Mouse (Mus musculus) embryonic fibroblast, embryonic 13.5 days (primary cell): ENCODE data around the gene Gtf2i.

Experiments
- CTCF ChIP-seq: IDR thresholded peaks from 2 replicates; pipeline ENCODE4 v1.5.1; 2011; ENCODE audit warnings: mild to moderate bottlenecking, control low read depth, low read length, moderate library complexity, borderline replicate concordance; ENCODE audit not compliant: insufficient read depth
- POLR2A ChIP-seq: IDR thresholded peaks from 2 replicates; pipeline ENCODE4 v1.6.1; 2011; ENCODE audit warnings: low read depth, mild to moderate bottlenecking, control low read depth, low read length, moderate library complexity

DNA sequence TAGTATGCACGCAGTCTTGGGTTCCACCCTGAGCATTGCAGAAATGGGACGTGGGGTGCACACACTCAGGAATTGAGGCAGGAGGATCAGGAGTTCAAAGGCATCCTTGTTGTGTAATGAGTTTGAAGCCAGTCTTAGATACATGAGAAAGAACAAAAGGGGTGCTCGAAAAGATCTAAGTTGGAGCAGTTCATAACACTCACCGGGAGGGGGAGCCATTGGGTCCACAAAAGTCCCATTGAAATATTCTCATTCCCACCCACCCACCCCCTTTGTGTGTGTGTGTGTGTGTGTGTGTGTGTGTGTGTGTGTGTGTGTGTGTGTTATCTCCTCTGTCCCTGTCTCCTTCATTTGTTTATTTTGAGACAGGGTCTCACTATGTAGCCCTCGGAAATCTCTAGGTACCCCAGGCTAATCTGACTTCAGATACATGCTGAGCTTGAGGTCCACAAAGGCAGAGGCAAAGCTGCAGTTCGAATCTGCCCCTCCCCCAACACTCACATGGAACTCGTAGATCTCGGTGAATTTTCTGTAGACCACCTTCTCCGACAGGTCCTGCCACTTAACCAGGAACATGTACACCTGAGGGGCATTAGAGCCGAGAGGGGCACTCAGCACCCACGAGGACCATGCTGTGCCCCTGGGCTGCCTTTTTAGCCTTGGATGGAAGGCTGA lies 86.8 kb downstream of the Gtf2i start:
- no peak for TF ChIP-seq CTCF
- TF ChIP-seq POLR2A: no peak
